Mouse (Mus musculus) liver, adult 2 months (tissue): ENCODE measurements at regions not wholly inside any gene's neighbourhood (a gene's known extent, or its start where the extent isn't known, plus 50 kb on each side); places are given as distances from the start of the nearest gene placed in this dataset.

Experiments
- CTCF ChIP-seq: fragments of 200-500 bp; IDR thresholded peaks from 2 replicates; pipeline ENCODE4 v1.5.1; 2011; ENCODE audit warnings: low read depth, low read length, control low read depth
- POLR2A ChIP-seq: fragments of 200-500 bp; IDR thresholded peaks from 2 replicates; pipeline ENCODE4 v1.6.1; 2011; ENCODE audit warnings: low read length, control low read depth; ENCODE audit not compliant: insufficient read depth; ENCODE audit errors: extremely low read depth

DNA sequence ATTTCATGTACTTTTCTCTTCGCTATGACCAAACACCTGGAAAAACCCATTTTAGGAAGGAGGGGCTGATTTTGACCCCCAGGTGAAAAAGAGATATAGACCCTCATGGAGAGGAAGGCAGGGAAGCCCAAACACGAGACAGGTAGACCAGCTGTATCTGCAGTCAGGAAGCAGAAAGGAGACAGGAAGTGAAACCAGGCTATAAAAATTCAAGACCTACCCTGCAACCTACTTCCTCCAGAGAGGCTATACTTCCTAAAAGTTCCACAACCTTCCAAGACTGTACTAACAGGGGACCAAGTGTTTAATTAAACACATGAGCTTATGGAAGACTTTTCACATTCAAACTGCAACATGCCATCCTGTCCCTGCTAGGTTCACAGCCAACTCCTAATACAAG is 180.9 kb downstream of the Tm2d1 start:
- TF ChIP-seq CTCF (no peak), POLR2A (no peak)
